24 mouse cellular contexts compared by ENCODE assay signal in the genomic region with DNA sequence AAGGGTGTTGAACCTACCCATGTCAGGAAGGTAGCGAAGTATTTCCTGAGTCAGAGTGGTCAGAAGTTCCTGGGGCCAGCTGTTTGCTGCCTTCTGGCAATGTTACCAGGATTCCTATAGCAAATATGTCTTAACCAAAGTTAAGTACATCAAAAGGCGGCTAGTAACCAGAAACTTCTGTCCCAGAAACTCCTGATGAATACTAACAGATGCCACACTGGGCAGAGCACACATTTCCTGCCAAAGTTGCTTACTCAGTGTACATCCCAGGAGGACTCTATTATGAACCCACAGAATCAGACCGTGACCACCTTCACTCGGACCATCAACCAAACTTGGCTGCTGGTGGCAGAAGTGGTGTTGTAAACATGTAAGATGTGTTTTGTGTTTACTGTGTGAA.
A peak's percentile ranks its signal among the peaks of the same experiment; 100 is the strongest.
DNase-seq lines count a peak whose midpoint lies in the region; ATAC-seq and TF ChIP-seq lines count a peak whose summit lies in the region.
"Had no signal": no experiment of that assay in that cellular context is flagged by ENCODE, and none has a peak within 500 bp of the region (broad histone marks: within the 10 kb centered on the region; RNA-seq: fewer than 3 reads in every experiment).

No protein-coding gene starts in this region.

- no peaks in the 10 kb centered on the region for H3K36me3 ChIP-seq in embryonic facial prominence, embryonic 11.5 days (replicated peaks; ENCODE audit: control insufficient read depth, insufficient read depth, low read depth, low read length)
- H3K36me3 ChIP-seq in embryonic facial prominence, embryonic 10.5 days (replicated peaks) = no peaks in the 10 kb centered on the region
- no peaks in the 10 kb centered on the region for H3K36me3 ChIP-seq in myocyte (ENCODE audit: control insufficient read depth, insufficient read depth)
- H3K36me3 ChIP-seq: embryonic facial prominence, embryonic 12.5 days; embryonic facial prominence, embryonic 15.5 days; forebrain, embryonic 10.5 days; forebrain, embryonic 12.5 days; G1E had no signal

- H3K4me2 ChIP-seq in embryonic facial prominence, embryonic 11.5 days (ENCODE audit: low read depth, low read length) = no peak overlapping the region
- peak overlapping the region; percentile 15 for H3K4me2 ChIP-seq in myocyte (ENCODE audit: low read depth)
- H3K4me2 ChIP-seq: embryonic facial prominence, embryonic 12.5 days; embryonic facial prominence, embryonic 15.5 days; forebrain, embryonic 12.5 days had no signal

- no peaks in the 10 kb centered on the region for H3K79me2 ChIP-seq in myocyte (ENCODE audit: control insufficient read depth, insufficient read depth)

- H3K27ac ChIP-seq in embryonic facial prominence, embryonic 11.5 days (replicated peaks; ENCODE audit: low read depth, low read length) = no peak overlapping the region
- H3K27ac ChIP-seq in embryonic facial prominence, embryonic 10.5 days (replicated peaks) = no peak overlapping the region
- H3K27ac ChIP-seq: embryonic facial prominence, embryonic 12.5 days; embryonic facial prominence, embryonic 15.5 days; forebrain, embryonic 10.5 days; forebrain, embryonic 12.5 days had no signal

- H3K9me3 ChIP-seq in embryonic facial prominence, embryonic 11.5 days (replicated peaks; ENCODE audit: control insufficient read depth, low read length) = no peaks in the 10 kb centered on the region
- no peaks in the 10 kb centered on the region for H3K9me3 ChIP-seq in embryonic facial prominence, embryonic 10.5 days
- H3K9me3 ChIP-seq: embryonic facial prominence, embryonic 12.5 days; embryonic facial prominence, embryonic 15.5 days; forebrain, embryonic 10.5 days; forebrain, embryonic 12.5 days; G1E had no signal

- H3K9ac ChIP-seq in embryonic facial prominence, embryonic 11.5 days (replicated peaks; ENCODE audit: low read length) = no peak overlapping the region
- H3K9ac ChIP-seq: embryonic facial prominence, embryonic 12.5 days; embryonic facial prominence, embryonic 15.5 days; forebrain, embryonic 12.5 days had no signal

- 79% methylated on average over 4 of the region's 4 CpGs for WGBS in embryonic facial prominence, embryonic 11.5 days
- 75% methylated on average over 4 of the region's 4 CpGs for WGBS in embryonic facial prominence, embryonic 10.5 days

- no peak for ATAC-seq in embryonic facial prominence, embryonic 11.5 days (replicated peaks; ENCODE audit: insufficient number of reproducible peaks, low FRiP score, low TSS enrichment, low read depth)
- ATAC-seq: CD4-positive, CD25-positive, alpha-beta regulatory T cell, adult 4 months; forebrain, embryonic 14.5 days; forebrain, embryonic 16.5 days had no signal

- DNase-seq in embryonic facial prominence, embryonic 11.5 days (ENCODE audit: low spot score) = peak; percentile 25
- no peak for DNase-seq in embryonic facial prominence, embryonic 10.5 days (ENCODE audit: low spot score)
- DNase-seq in 3T3-L1 (ENCODE audit: low read depth, low spot score) = peak; percentile 64
- peak; percentile 25 for DNase-seq in NIH3T3 (ENCODE audit: low read depth)
- DNase-seq in frontal cortex, adult 2 months (ENCODE audit: extremely low spot score in 1 of 2, low spot score in 1 of 2) = no peak
- DNase-seq in ovary, postnatal 14 days (ENCODE audit: low spot score) = no peak
- DNase-seq: adrenal gland, adult 8-10 months; adrenal gland, postnatal 14 days; adrenal gland, postnatal 36 days; cerebellum, adult 11-12 months; cerebellum, adult 2 months; cerebellum, adult 9-10 months; cerebellum, postnatal 25 days had no signal

- H3K4me1 ChIP-seq in embryonic facial prominence, embryonic 11.5 days (ENCODE audit: control insufficient read depth, insufficient read depth, low read length) = no peaks in the 10 kb centered on the region
- H3K4me1 ChIP-seq in embryonic facial prominence, embryonic 10.5 days = peaks cover 3% of the 10 kb centered on the region; the same call in 1 of the 2 replicates
- H3K4me1 ChIP-seq: embryonic facial prominence, embryonic 12.5 days; embryonic facial prominence, embryonic 15.5 days had no signal

- no peak overlapping the region for H3ac ChIP-seq in myocyte (ENCODE audit: control insufficient read depth, insufficient read length)

- no peak overlapping the region for H3K4me3 ChIP-seq in embryonic facial prominence, embryonic 11.5 days (ENCODE audit: low read depth, low read length)
- H3K4me3 ChIP-seq in embryonic facial prominence, embryonic 10.5 days = no peak overlapping the region
- H3K4me3 ChIP-seq in myocyte = no peak overlapping the region
- H3K4me3 ChIP-seq: embryonic facial prominence, embryonic 12.5 days; embryonic facial prominence, embryonic 15.5 days; erythroblast, embryonic 14.5 days; forebrain, embryonic 10.5 days; forebrain, embryonic 12.5 days had no signal

- H3K27me3 ChIP-seq in embryonic facial prominence, embryonic 11.5 days (ENCODE audit: control insufficient read depth, insufficient read depth, low read length) = no peaks in the 10 kb centered on the region
- no peaks in the 10 kb centered on the region for H3K27me3 ChIP-seq in embryonic facial prominence, embryonic 10.5 days (replicated peaks; ENCODE audit: low read depth, poor library complexity, severe bottlenecking)
- H3K27me3 ChIP-seq in myocyte (ENCODE audit: control insufficient read depth, insufficient read depth, insufficient read length) = no peaks in the 10 kb centered on the region
- H3K27me3 ChIP-seq: CH12.LX; embryonic facial prominence, embryonic 12.5 days; embryonic facial prominence, embryonic 15.5 days; forebrain, embryonic 12.5 days had no signal

- TF ChIP-seq POLR2A in myocyte (IDR thresholded peaks at IDR 0.05; ENCODE audit: insufficient read length, low read depth) = no peak

TF ChIP-seq in myocyte, 11 proteins besides CTCF, POLR2A, EP300 and RAD21:
- TF ChIP-seq TCF3 (IDR thresholded peaks at IDR 0.05; ENCODE audit: insufficient read length, low read depth) (no peak), SRF (IDR thresholded peaks at IDR 0.05; ENCODE audit: control insufficient read depth, insufficient read length, low read depth) (no peak), MAX (IDR thresholded peaks at IDR 0.05; ENCODE audit: low read depth) (no peak), POLR2AphosphoS2 (IDR thresholded peaks at IDR 0.05; ENCODE audit: insufficient read length, low read depth) (no peak), E2F4 (IDR thresholded peaks at IDR 0.05; ENCODE audit: insufficient read depth) (no peak), TCF12 (IDR thresholded peaks at IDR 0.05; ENCODE audit: insufficient read depth, poor library complexity, severe bottlenecking) (peak; percentile 19), MYOG (IDR thresholded peaks at IDR 0.05; ENCODE audit: control insufficient read depth in 1 of 3, insufficient read depth in 1 of 3, insufficient read length in 2 of 3, low read depth in 2 of 3) (peak in 1 of 3 experiments; percentile 7), REST (IDR thresholded peaks at IDR 0.05; ENCODE audit: insufficient read depth, insufficient read length) (no peak), USF1 (IDR thresholded peaks at IDR 0.05; ENCODE audit: low read depth) (no peak), MYOD1 (IDR thresholded peaks at IDR 0.05; ENCODE audit: control insufficient read depth in 1 of 3, insufficient read length in 2 of 3, low read depth in 2 of 3) (peak in 2 of 3 experiments; percentile 63 to 67), CEBPB (IDR thresholded peaks at IDR 0.05; ENCODE audit: insufficient read depth, poor library complexity, severe bottlenecking) (no peak)

Comparison
In these comparisons a context has a peak if more than half of its experiments do, and no peak if none do; other contexts are left out.
1. DNase-seq: peak in embryonic facial prominence, embryonic 11.5 days (single experiment), 3T3-L1 (single experiment) and NIH3T3 (single experiment); none in embryonic facial prominence, embryonic 10.5 days (single experiment), frontal cortex, adult 2 months (0 of 2) and ovary, postnatal 14 days (single experiment).